Mouse (Mus musculus): ENCODE measurements around the gene Cyb5d2. TPM values are rescaled to one million over a fixed set of nuclear protein-coding genes. Genes with fewer than 3 reads are reported as not detected.
"Not testable (repeated sequence)": the region's sequence is repeated elsewhere in the genome, so short reads cannot be mapped to it uniquely, and the experiment has no call there.

The Cyb5d2 gene
- polyA plus RNA-seq, 1 experiment from 2014 or later: 2.5 TPM

DNA sequence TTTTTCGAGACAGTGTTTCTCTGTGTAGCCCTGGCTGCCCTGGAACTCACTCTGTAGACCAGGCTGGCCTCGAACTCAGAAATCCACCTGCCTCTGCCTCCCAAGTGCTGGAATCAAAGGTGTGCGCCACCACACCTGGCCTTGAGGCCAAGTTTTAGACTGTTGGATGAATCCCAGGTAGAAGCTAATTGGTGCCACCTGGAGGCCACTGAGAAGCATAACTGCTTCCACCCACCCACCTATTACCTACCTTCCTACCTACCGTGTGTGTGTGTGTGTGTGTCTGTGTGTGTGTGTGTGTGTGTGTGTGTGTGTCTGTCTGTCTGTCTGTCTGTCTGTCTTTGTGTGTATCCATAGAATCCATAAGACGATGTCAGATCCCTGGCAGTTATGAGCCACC lies 58.4 kb downstream of the Cyb5d2 start:
- not testable (repeated sequence) for H3K27me3 ChIP-seq (replicated peaks; ENCODE audit: control insufficient read depth, insufficient read depth, low read length); H3K9me3 ChIP-seq (ENCODE audit: control insufficient read depth, low read length); H3K4me2 ChIP-seq (ENCODE audit: low read length); H3K4me1 ChIP-seq (replicated peaks; ENCODE audit: control insufficient read depth, insufficient read depth, low read length); H3K4me3 ChIP-seq (ENCODE audit: low read depth, low read length); ATAC-seq (replicated peaks; ENCODE audit: low FRiP score, low TSS enrichment, low read depth); H3K9ac ChIP-seq (ENCODE audit: low read length); DNase-seq (ENCODE audit: low spot score); H3K27ac ChIP-seq (ENCODE audit: low read depth)
- H3K36me3 ChIP-seq (ENCODE audit: control insufficient read depth, insufficient read depth, low read length): peaks cover 63% of the 10 kb centered on the region
- WGBS: 87% methylated on average over 5 of the region's 5 CpGs

DNA sequence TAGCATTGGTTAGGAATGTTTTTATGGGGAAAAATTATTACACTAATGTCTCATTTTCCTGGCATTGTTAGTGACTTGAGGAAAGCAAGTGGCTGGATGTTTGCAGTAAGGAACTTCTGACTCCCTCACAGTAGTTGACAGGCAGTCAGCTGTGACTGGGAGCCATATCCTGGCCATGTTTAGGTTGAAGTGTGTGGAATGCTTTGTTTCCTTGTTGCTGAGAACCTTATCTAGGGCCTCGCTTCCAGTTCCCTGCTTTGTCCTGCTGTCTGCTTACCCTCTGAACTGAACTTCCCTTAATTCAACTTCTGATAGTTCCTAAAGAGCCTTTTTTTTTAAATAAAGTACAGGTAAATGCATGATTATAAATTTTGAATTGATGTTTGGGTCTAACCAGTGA lies 59.6 kb downstream of the Cyb5d2 start:
- no peak for ATAC-seq (replicated peaks; ENCODE audit: low FRiP score, low TSS enrichment, low read depth)
- no peak overlapping the region for H3K4me3 ChIP-seq (ENCODE audit: low read depth, low read length)
- H3K9ac ChIP-seq (ENCODE audit: low read length): no peak overlapping the region
- no peak overlapping the region for H3K27ac ChIP-seq (ENCODE audit: low read depth)
- no peak overlapping the region for H3K4me2 ChIP-seq (ENCODE audit: low read length)
- 60% methylated on average over 1 of the region's 1 CpGs for WGBS
- H3K9me3 ChIP-seq (ENCODE audit: control insufficient read depth, low read length): no peaks in the 10 kb centered on the region
- no peak for DNase-seq (ENCODE audit: low spot score)
- H3K4me1 ChIP-seq (replicated peaks; ENCODE audit: control insufficient read depth, insufficient read depth, low read length): no peaks in the 10 kb centered on the region
- no peaks in the 10 kb centered on the region for H3K27me3 ChIP-seq (replicated peaks; ENCODE audit: control insufficient read depth, insufficient read depth, low read length)
- H3K36me3 ChIP-seq (ENCODE audit: control insufficient read depth, insufficient read depth, low read length): peaks cover 68% of the 10 kb centered on the region

DNA sequence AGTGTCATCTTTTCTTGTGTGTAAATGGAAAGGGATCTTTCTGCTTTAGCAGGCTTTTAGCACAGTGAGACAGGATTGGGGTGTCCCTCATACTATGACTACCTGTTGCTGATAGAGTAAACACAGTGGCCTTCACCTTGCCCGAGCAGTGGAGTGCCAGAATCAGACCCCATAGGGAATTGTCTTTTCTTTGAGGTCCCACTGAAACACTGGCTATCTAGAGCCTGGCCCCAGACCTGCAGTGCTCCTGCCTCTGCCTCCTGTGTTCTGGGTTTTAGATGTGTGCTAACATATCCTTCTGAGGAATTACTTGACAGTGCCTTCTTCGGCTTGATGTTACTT lies 60.5 kb downstream of the Cyb5d2 start:
- Histone ChIP-seq H3K27me3 (replicated peaks; ENCODE audit: control insufficient read depth, insufficient read depth, low read length) (no peaks in the 10 kb centered on the region), H3K36me3 (ENCODE audit: control insufficient read depth, insufficient read depth, low read length) (peaks cover 68% of the 10 kb centered on the region), H3K4me2 (ENCODE audit: low read length) (no peak overlapping the region), H3K27ac (ENCODE audit: low read depth) (no peak overlapping the region), H3K9ac (ENCODE audit: low read length) (no peak overlapping the region), H3K9me3 (ENCODE audit: control insufficient read depth, low read length) (no peaks in the 10 kb centered on the region), H3K4me3 (ENCODE audit: low read depth, low read length) (no peak overlapping the region), H3K4me1 (replicated peaks; ENCODE audit: control insufficient read depth, insufficient read depth, low read length) (no peaks in the 10 kb centered on the region)
- DNase-seq (ENCODE audit: low spot score): no peak
- ATAC-seq (replicated peaks; ENCODE audit: low FRiP score, low TSS enrichment, low read depth): no peak
- 87% methylated on average over 2 of the region's 2 CpGs for WGBS

DNA sequence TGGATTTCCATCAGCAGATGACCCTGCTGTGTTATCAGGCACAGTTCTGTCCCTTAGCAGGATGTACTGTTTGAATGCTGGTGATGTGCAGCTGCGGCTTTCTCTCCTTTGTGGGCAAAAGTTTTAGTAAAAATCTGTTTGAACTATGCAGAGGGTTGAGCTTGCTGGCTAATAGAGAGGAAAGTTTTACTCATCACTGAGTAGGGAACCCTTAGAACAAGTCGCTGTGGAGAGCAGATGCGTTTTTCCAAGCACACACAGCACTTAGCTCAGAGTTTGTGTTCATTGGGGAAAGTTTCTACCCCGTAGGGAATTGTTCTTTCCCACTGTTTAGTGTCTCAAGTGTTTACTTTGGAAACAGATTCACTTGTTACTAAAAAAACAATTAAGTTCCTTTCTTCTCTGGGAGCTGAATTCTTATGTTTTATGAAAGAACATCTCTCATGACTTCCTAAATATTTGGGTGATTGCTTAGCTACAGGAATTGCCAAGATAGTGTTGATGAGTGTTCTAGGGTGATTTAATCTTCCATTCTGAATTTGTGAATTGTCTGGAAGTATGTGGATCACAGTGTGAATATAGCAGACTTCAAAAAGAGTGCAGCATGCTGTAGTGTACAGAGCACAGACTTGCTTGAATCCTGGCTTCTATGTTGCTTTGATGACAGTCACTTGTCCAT lies 61.0 kb downstream of the Cyb5d2 start:
- no peak overlapping the region for H3K27ac ChIP-seq (ENCODE audit: low read depth)
- WGBS: 83% methylated on average over 4 of the region's 4 CpGs
- no peak overlapping the region for H3K9ac ChIP-seq (ENCODE audit: low read length)
- H3K36me3 ChIP-seq (ENCODE audit: control insufficient read depth, insufficient read depth, low read length): peaks cover 68% of the 10 kb centered on the region
- no peak overlapping the region for H3K4me2 ChIP-seq (ENCODE audit: low read length)
- no peaks in the 10 kb centered on the region for H3K4me1 ChIP-seq (replicated peaks; ENCODE audit: control insufficient read depth, insufficient read depth, low read length)
- no peaks in the 10 kb centered on the region for H3K9me3 ChIP-seq (ENCODE audit: control insufficient read depth, low read length)
- ATAC-seq (replicated peaks; ENCODE audit: low FRiP score, low TSS enrichment, low read depth): no peak
- no peak overlapping the region for H3K4me3 ChIP-seq (ENCODE audit: low read depth, low read length)
- no peaks in the 10 kb centered on the region for H3K27me3 ChIP-seq (replicated peaks; ENCODE audit: control insufficient read depth, insufficient read depth, low read length)
- no peak for DNase-seq (ENCODE audit: low spot score)

DNA sequence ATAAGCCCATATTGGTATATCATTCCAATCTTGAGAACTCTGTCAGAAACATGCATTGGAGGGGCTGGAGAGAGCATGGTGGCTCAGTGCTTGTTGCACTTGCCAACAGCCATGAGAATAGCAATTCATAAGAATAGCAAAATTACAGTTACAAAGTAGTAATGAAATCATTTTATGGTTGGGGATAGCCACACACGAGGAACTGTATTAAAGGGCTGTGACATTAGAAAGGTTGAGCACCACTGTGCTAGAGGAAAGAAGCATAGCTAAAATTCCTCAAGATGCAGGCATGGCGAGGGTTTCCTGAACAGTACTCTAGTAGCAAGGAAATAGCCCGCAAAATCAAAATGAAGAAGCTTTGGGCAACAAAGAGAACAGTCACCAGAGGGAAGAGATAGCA lies 62.2 kb downstream of the Cyb5d2 start:
- Histone ChIP-seq H3K27me3 (replicated peaks; ENCODE audit: control insufficient read depth, insufficient read depth, low read length) (no peaks in the 10 kb centered on the region), H3K4me1 (replicated peaks; ENCODE audit: control insufficient read depth, insufficient read depth, low read length) (no peaks in the 10 kb centered on the region), H3K36me3 (ENCODE audit: control insufficient read depth, insufficient read depth, low read length) (peaks cover 69% of the 10 kb centered on the region), H3K9me3 (ENCODE audit: control insufficient read depth, low read length) (no peaks in the 10 kb centered on the region), H3K9ac (ENCODE audit: low read length) (no peak overlapping the region), H3K27ac (ENCODE audit: low read depth) (no peak overlapping the region), H3K4me3 (ENCODE audit: low read depth, low read length) (no peak overlapping the region), H3K4me2 (ENCODE audit: low read length) (no peak overlapping the region)
- WGBS: 83% methylated on average over 3 of the region's 3 CpGs
- no peak for ATAC-seq (replicated peaks; ENCODE audit: low FRiP score, low TSS enrichment, low read depth)
- DNase-seq (ENCODE audit: low spot score): no peak

Other genes starting within 250 kb of the Cyb5d2 start
- gene Spns3, start 245.6 kb downstream of the Cyb5d2 start, polyA plus RNA-seq (2014; fragmentation: Nextera tagmentation; extraction: Ambion mirVana): 0.15 and 0.30 TPM in 2 replicates
- gene Ube2g1, start 188.9 kb downstream of the Cyb5d2 start, polyA plus RNA-seq (2014; fragmentation: Nextera tagmentation; extraction: Ambion mirVana): 62.9 and 66.9 TPM in 2 replicates
- 32.8 and 34.4 TPM in 2 replicates for gene Ankfy1, start 106.1 kb downstream of the Cyb5d2 start, polyA plus RNA-seq (2014; fragmentation: Nextera tagmentation; extraction: Ambion mirVana)
- gene Zzef1, start 84 bp upstream of the Cyb5d2 start, polyA plus RNA-seq (2014; fragmentation: Nextera tagmentation; extraction: Ambion mirVana): 12.2 and 12.8 TPM in 2 replicates
- 17.4 and 21.4 TPM in 2 replicates for gene Atp2a3, start 165.0 kb upstream of the Cyb5d2 start, polyA plus RNA-seq (2014; fragmentation: Nextera tagmentation; extraction: Ambion mirVana)
- 1.7 and 10.1 TPM in 2 replicates for gene P2rx1, start 203.0 kb upstream of the Cyb5d2 start, polyA plus RNA-seq (2014; fragmentation: Nextera tagmentation; extraction: Ambion mirVana)
- 4.4 and 4.5 TPM in 2 replicates for gene Camkk1, start 222.9 kb upstream of the Cyb5d2 start, polyA plus RNA-seq (2014; fragmentation: Nextera tagmentation; extraction: Ambion mirVana)